In the genomic region with DNA sequence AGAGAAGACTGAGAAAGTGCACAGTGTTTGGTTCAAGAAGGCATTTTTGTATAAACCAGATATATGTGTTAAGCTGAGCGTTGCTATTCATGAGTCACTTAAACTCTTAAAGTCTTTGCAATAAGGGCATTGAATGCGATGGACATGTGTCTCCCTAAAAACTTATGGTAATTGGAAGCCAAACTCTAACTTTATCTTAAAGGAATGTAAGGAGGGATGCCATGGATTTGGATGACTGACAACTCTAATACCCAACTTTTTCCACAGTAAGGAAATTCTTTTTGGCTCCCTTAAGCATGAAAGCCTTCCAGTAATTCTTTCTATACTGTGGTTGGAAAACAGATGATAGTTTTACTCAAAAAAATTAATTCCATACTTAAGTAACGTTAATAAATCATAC, we compare ENCODE assay signal across 19 mouse cellular contexts.
"Had no signal": no experiment of that assay in that cellular context is flagged by ENCODE, and none has a peak within 500 bp of the region (broad histone marks: within the 10 kb centered on the region; RNA-seq: fewer than 3 reads in every experiment).

No protein-coding gene starts in this region.

- H3K4me1 ChIP-seq: midbrain, embryonic 12.5 days; midbrain, embryonic 15.5 days; neural tube, embryonic 13.5 days had no signal

- H3K27me3 ChIP-seq: limb, embryonic 13.5 days; midbrain, embryonic 12.5 days; midbrain, embryonic 15.5 days; neural tube, embryonic 13.5 days had no signal

- H3K9ac ChIP-seq: limb, embryonic 13.5 days; liver, embryonic 14.5 days; liver, postnatal 0 days; lung, embryonic 14.5 days; midbrain, embryonic 12.5 days; midbrain, embryonic 15.5 days; neural tube, embryonic 13.5 days had no signal

- H3K36me3 ChIP-seq: limb, embryonic 13.5 days; midbrain, embryonic 12.5 days; midbrain, embryonic 15.5 days; neural tube, embryonic 13.5 days had no signal

- ATAC-seq: liver, postnatal 0 days; lung, postnatal 0 days; midbrain, embryonic 15.5 days had no signal

- H3K9me3 ChIP-seq: limb, embryonic 13.5 days; midbrain, embryonic 12.5 days; midbrain, embryonic 15.5 days; neural tube, embryonic 13.5 days had no signal

- H3K27ac ChIP-seq: limb, embryonic 13.5 days; liver, embryonic 14.5 days; macrophage; midbrain, embryonic 12.5 days; midbrain, embryonic 15.5 days; neural tube, embryonic 13.5 days had no signal

- H3K4me3 ChIP-seq: limb, embryonic 13.5 days; midbrain, embryonic 12.5 days; midbrain, embryonic 15.5 days; myocyte; neural tube, embryonic 13.5 days had no signal

- DNase-seq: kidney, adult 9 months; kidney, postnatal 14 days; kidney, postnatal 4 days; left cerebral cortex, postnatal 4 days; liver, postnatal 0 days; lung, embryonic 14.5 days; retina, postnatal 1 day; thymus, adult 2 months; thymus, postnatal 14 days; thymus, postnatal 4 days had no signal

- H3K4me2 ChIP-seq: limb, embryonic 13.5 days; liver, embryonic 11.5 days; lung, embryonic 14.5 days; midbrain, embryonic 12.5 days; midbrain, embryonic 15.5 days; neural tube, embryonic 13.5 days had no signal
